Mouse (Mus musculus): ENCODE data around the gene Cib1. TPM values are rescaled to one million over a fixed set of nuclear protein-coding genes. Genes with fewer than 3 reads are reported as not detected.

Gene Cib1
- polyA plus RNA-seq, 1 experiment from 2014 or later = 67.4 TPM

DNA sequence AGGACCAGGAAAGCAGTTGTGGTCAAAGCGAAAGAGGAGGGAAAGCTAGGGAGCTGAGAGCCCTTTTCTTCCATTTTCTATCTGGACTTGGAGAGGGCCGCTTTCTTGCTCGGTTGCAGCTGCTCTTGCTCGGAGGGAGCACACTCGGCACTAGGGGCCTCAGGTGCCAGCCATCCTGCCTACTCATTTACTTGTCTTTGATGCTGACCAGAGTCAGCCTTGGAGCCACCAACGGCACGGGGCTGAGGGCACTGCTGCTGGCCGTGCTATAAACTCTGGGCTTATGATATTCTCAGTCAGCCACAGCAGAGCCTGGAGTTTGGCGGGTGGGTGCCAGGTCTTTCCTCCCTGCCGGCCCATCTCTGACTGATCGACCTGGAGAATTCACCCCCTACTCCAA, 33.8 kb downstream of the Cib1 start:
- Histone ChIP-seq H3K9me3 (ENCODE audit: low read depth, low read length) (no peaks in the 10 kb centered on the region), H3K4me3 (ENCODE audit: low read depth, low read length) (peak overlapping the region; percentile 68), H3K36me3 (ENCODE audit: insufficient read depth) (0 out of 2 replicates have a peak, but pooled peaks cover 4% of the 10 kb centered on the region), H3K27me3 (ENCODE audit: insufficient read depth, low read length) (no peaks in the 10 kb centered on the region), H3K4me1 (ENCODE audit: insufficient read depth) (peaks cover 15% of the 10 kb centered on the region), H3K4me2 (peak overlapping the region; percentile 95), H3K27ac (ENCODE audit: low read depth) (peak overlapping the region; percentile 93), H3K9ac (peak overlapping the region; percentile 74)
- ATAC-seq (ENCODE audit: insufficient read depth) (peak; percentile 2; the same call in 1 of the 2 replicates), DNase-seq (peak; percentile 30)
- TF ChIP-seq CTCF (IDR thresholded peaks at IDR 0.05; ENCODE audit: low read depth) = no peak
- WGBS = under 1% methylated on average over 11 of the region's 11 CpGs

GRCm38 (mm10) chr7:80197941-80198778, 34.5 kb downstream of the Cib1 start:
- WGBS = under 1% methylated on average over 68 of the region's 74 CpGs
- H3K27me3 ChIP-seq (ENCODE audit: insufficient read depth, low read length) = no peaks in the 10 kb centered on the region
- H3K27ac ChIP-seq (ENCODE audit: low read depth) = peak overlapping the region; percentile 93
- no peaks in the 10 kb centered on the region for H3K9me3 ChIP-seq (ENCODE audit: low read depth, low read length)
- ATAC-seq (ENCODE audit: insufficient read depth) (peak; percentile 94), DNase-seq (peak; percentile 93)
- peak overlapping the region; percentile 95 for H3K4me2 ChIP-seq
- H3K4me3 ChIP-seq (ENCODE audit: low read depth, low read length) = peak overlapping the region; percentile 68
- TF ChIP-seq CTCF (IDR thresholded peaks at IDR 0.05; ENCODE audit: low read depth) = no peak
- 0 out of 2 replicates have a peak, but pooled peaks cover 4% of the 10 kb centered on the region for H3K36me3 ChIP-seq (ENCODE audit: insufficient read depth)
- H3K9ac ChIP-seq = peak overlapping the region; percentile 74
- peaks cover 15% of the 10 kb centered on the region for H3K4me1 ChIP-seq (ENCODE audit: insufficient read depth)

DNA sequence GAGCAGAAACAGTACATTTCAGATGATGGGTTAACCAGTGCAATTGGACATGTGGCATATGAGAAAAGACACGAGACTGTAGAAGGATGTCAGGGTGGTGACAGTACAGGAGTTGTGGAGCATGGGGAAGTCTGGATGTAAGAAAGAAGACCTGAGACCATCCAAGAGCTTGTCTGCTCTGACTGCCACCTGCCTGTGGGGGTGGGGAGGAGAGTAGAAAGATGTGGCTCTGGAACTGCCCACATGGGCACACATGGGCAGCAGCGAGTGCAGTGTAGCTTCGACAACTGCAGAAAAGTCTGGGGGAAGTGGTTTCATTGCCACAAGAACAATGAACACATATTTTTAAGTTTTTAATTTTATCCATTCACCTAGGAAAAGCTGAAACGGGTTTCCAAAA, 35.2 kb downstream of the Cib1 start:
- ATAC-seq (ENCODE audit: insufficient read depth) (no peak), DNase-seq (no peak)
- TF ChIP-seq CTCF (IDR thresholded peaks at IDR 0.05; ENCODE audit: low read depth) = no peak
- H3K9ac ChIP-seq = peak overlapping the region; percentile 74; the same call in 1 of the 2 replicates
- no peaks in the 10 kb centered on the region for H3K27me3 ChIP-seq (ENCODE audit: insufficient read depth, low read length)
- H3K4me1 ChIP-seq (ENCODE audit: insufficient read depth) = peaks cover 21% of the 10 kb centered on the region
- 0 out of 2 replicates have a peak, but pooled peaks cover 4% of the 10 kb centered on the region for H3K36me3 ChIP-seq (ENCODE audit: insufficient read depth)
- 21% methylated on average over 4 of the region's 4 CpGs for WGBS
- H3K27ac ChIP-seq (ENCODE audit: low read depth) = peak overlapping the region; percentile 93
- H3K9me3 ChIP-seq (ENCODE audit: low read depth, low read length) = no peaks in the 10 kb centered on the region
- H3K4me3 ChIP-seq (ENCODE audit: low read depth, low read length) = peak overlapping the region; percentile 68
- H3K4me2 ChIP-seq = peak overlapping the region; percentile 95

DNA sequence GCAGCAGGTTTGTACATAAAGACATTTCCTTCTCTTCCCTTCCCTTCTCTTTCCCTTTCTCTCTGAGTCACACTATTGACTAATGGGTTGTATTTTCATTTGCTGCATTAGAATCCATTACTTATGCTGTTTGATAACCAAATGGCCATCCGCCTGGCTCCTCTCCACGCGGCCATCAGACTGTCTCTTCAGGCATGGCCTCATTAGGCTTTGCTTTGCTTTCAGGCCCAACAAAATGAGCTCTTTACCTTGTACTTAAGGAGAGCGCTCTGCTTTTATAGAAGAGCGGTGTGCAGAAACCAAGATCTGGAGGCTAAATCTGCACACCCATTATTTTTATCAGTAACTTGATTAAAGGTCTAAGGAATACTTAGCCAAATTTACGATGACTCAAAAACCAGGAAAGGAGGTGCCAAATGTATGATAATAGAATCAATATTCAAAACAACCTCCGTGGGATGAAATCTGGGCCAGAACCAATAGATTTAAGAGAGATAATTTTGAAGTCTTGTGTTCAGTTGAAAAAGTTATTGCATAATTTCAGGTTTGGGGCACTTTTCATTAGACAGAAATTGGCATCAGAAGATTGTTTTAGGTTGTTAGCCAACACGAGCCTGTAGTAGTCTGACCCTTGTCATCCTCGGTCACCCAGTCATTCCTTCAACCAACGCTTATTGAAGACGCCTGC, 36.9 kb downstream of the Cib1 start:
- 78% methylated on average over 10 of the region's 11 CpGs for WGBS
- DNase-seq (no peak), ATAC-seq (ENCODE audit: insufficient read depth) (no peak)

DNA sequence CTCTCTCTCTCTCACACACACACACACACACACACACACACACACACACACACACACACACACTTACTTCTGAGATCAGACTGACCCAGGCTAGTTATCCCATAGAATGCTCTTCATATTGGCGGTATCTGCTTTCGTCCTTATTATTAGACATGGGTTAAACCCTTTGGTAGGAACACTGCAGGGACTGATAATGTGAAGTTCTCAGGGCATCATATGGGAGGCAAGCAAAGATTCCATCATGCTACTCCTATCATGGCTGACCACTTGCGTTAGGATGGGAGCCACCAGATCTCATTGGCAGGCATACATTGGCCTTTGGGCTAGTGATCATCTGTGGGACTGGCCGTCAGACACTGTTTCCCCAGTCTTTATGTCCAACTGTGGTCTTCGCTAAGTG, 37.5 kb downstream of the Cib1 start:
- no peak for ATAC-seq (ENCODE audit: insufficient read depth)
- no peaks in the 10 kb centered on the region for H3K36me3 ChIP-seq (ENCODE audit: insufficient read depth)
- TF ChIP-seq CTCF (IDR thresholded peaks at IDR 0.05; ENCODE audit: low read depth) = no peak
- no peak for DNase-seq
- H3K27me3 ChIP-seq (ENCODE audit: insufficient read depth, low read length) = no peaks in the 10 kb centered on the region
- no peak overlapping the region for H3K4me3 ChIP-seq (ENCODE audit: low read depth, low read length)
- no peak overlapping the region for H3K27ac ChIP-seq (ENCODE audit: low read depth)
- no peak overlapping the region for H3K9ac ChIP-seq
- peaks cover 29% of the 10 kb centered on the region for H3K4me1 ChIP-seq (ENCODE audit: insufficient read depth)
- 90% methylated on average over 5 of the region's 5 CpGs for WGBS
- no peaks in the 10 kb centered on the region for H3K9me3 ChIP-seq (ENCODE audit: low read depth, low read length)
- no peak overlapping the region for H3K4me2 ChIP-seq

More for the DNA sequence above, 36.9 kb downstream of the Cib1 start:
- H3K4me1 ChIP-seq (ENCODE audit: insufficient read depth) = peaks cover 29% of the 10 kb centered on the region
- no peaks in the 10 kb centered on the region for H3K9me3 ChIP-seq (ENCODE audit: low read depth, low read length)
- H3K27me3 ChIP-seq (ENCODE audit: insufficient read depth, low read length) = no peaks in the 10 kb centered on the region
- H3K9ac ChIP-seq = no peak overlapping the region
- H3K4me2 ChIP-seq = no peak overlapping the region
- no peak for TF ChIP-seq CTCF (IDR thresholded peaks at IDR 0.05; ENCODE audit: low read depth)
- no peaks in the 10 kb centered on the region for H3K36me3 ChIP-seq (ENCODE audit: insufficient read depth)
- no peak overlapping the region for H3K4me3 ChIP-seq (ENCODE audit: low read depth, low read length)
- no peak overlapping the region for H3K27ac ChIP-seq (ENCODE audit: low read depth)

DNA sequence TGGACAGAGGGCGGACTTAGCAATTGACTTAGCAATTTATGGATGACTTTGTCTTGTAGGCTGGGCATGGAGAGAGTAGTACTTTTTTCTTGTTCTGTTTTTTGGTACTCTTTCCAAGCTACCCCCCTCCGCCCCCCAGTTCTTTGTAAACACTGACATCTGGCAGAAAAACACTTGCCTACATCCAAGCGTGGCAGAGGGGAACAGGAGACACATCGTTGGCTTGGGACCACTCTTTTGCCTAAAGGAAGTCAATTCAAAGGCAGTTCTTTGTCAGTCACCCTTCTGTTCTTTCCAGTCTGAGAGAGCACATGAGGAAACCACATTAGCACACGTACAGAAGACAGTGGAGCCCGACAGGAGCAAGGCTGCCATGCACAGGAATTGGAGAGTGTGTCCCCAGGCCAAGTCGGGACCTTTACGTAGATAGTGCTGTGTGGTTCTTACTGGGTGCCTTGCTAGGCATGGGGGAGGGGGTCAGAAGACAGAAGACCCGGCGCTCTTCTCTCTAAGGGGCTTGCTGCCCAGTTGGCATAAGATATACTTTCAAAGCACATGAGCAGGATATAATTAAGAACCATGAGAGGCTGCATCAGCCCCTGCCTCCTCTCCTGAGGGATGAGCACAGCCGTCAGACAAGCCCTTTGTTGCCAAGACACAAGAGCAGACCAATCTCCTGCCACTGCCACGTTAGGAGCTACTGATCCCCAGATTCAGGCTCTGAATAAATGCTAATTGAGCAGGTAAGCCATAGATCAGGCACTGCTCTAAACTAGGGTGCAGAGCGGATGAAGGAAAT, 38.5 kb downstream of the Cib1 start:
- Histone ChIP-seq H3K9ac (no peak overlapping the region), H3K27me3 (ENCODE audit: insufficient read depth, low read length) (no peaks in the 10 kb centered on the region), H3K27ac (ENCODE audit: low read depth) (0 out of 2 replicates have a peak overlapping the region, but pooled peaks have one; percentile 25), H3K4me2 (no peak overlapping the region), H3K4me3 (ENCODE audit: low read depth, low read length) (no peak overlapping the region), H3K9me3 (ENCODE audit: low read depth, low read length) (no peaks in the 10 kb centered on the region), H3K4me1 (ENCODE audit: insufficient read depth) (peaks cover 22% of the 10 kb centered on the region), H3K36me3 (ENCODE audit: insufficient read depth) (no peaks in the 10 kb centered on the region)
- DNase-seq = peak; percentile 24
- no peak for ATAC-seq (ENCODE audit: insufficient read depth)
- WGBS = 67% methylated on average over 13 of the region's 13 CpGs
- TF ChIP-seq CTCF (IDR thresholded peaks at IDR 0.05; ENCODE audit: low read depth) = no peak
